Mouse (Mus musculus) CD4-positive, CD25-positive, alpha-beta regulatory T cell, adult 2 months (primary cell): Measurements from ENCODE around the gene Dpysl4.

Experiments used
- DNase-seq: peaks from one replicate; pipeline ENCODE4 v3.0.0-alpha.2; 2012; ENCODE audit warnings: low read depth, low spot score

Dpysl4 gene

DNA sequence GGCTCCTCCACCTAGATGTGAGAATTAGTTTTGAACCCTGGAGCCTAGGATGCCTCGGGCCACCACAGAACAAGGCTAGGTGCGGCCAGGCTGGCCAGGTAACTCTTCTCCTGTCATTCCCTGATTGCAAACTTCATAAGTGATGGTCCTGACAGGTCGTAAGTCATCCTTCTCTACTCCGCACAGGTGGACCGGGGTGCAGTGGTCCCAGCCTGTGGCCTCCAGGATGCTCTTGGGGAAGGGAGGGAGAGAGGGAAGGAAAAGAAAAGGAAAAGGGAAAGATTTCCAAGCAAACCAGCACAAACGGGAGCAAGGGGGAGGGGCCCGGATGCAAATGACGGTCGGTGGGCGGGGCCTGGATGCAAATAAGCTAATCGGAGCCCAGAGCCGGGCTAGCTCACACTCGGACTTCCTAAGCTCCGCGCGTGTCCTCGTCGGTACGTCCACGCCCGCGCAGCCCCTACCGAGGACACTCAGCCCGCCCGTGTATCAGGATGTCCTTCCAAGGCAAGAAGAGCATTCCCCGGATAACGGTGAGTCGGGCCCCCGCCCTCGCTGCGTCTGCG lies at the start of gene Dpysl4:
Gene Dpysl4 (plus strand): TSS at position 373 of the 566 bp plus-strand sequence.
- DNase-seq, result no peak

DNA sequence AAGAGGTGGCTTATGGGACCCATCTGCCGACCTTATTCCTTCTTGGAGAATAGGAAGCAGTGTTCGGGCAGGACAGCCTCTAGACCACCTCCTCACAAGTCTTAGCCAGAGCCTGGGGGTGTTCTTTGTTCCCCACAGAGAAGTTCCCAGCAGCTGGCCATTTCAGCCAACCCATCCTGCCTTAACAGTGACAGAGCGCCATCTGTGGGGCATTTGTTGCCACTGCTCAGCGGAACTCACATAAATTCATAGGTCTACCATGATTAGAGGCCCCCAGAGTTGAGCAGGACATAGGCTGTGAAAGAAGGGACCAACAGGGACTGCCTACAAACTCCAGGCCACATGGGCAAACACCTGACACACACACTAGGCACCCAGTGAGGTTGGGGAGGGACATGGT lies 22.4 kb upstream of the Dpysl4 start:
- no peak for DNase-seq

DNA sequence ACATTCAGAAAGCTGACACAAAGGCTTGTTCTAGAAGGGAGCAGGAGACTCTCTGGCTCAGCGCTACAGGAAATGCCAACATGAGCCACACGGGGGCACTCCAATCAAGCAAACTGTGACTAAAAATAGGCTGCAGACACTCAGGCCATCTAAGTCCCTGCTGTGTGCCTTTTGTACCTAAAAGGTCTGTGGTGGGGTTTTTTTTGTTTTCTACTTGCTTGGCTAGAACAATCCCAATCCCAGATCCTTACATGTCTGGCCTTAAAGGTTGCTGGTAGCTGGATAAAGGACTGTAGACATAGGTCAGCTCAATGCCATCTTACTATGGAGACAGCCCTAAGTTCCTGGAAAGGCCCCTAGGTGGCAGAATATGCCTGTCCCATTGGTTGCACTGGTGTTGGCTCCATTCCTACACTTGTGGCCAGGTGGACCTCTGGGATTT lies 17.6 kb upstream of the Dpysl4 start:
- peak; percentile 50 for DNase-seq

DNA sequence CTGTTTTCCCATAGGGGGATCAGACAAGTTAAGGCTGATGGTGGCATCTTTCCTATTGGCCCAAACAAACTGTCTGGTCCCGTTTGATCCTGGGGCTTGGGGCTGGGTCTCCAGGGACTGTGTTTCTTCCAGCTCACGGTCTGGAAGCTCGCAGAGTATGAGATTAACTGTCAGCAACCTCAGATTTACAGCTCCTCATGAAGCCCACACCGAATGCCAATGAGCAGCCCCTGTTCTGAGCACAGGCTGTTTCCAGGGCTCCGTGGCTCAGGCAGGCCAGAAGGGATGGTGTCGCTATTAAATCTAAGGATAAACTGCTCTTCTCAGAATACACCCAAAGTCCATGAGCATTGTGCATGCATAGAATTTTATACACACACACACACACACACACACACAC lies 11.6 kb upstream of the Dpysl4 start:
- no peak for DNase-seq

DNA sequence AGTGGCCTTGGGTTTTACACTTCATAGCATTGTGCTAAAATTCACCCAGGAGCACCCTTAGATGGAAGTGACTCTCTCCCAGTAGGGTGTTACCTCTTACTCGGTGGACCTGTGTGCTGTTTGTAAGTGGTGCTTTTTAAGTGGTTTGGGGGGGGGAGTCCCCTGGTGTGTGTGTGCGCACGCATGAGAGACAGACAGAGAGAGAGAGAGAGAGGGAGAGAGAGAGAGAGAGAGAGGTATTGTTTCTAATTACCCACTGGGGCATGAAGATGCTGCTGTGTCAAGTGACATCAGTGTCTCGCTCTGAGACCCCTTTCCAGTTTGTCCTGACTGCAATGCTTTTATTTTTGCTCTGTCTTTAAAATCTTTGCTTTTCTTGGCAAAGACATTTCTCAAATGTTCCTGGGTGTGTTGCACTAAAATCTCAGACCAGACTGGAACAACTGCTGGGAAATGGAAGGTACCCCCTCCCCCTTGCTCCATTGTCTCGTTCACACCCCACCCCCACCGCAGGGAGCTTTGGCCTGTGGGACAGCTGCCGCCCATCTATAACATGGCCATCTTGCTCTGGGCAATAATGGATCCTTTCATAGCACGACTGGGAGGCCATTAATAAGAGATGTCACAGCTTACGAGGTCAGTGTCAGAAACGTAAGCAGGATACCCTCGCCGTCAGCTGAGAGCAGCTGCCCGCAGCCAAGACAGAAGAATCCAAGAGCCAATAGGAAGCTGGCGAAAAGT lies 10.6 kb upstream of the Dpysl4 start:
- no peak for DNase-seq

DNA sequence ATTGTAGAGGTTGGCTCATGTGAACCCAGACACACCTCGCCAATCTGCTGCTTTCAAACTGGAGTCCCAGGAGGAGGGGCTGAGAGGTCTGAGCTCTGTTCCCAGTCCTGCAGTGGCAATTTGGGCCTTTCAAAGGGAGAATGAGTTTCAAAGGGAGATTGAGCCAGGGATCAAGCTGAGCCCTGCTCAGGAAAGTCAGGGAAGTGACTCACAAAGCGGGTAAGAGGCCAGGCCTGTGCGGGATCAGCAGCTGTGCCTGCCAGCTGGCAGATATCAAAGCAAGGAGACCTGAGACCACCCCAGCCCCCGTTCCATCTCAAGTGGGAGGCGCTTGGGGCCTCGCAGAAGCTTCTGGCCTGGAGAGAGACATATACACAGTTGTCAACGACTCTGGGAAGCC lies 8.5 kb upstream of the Dpysl4 start:
- DNase-seq, result no peak

DNA sequence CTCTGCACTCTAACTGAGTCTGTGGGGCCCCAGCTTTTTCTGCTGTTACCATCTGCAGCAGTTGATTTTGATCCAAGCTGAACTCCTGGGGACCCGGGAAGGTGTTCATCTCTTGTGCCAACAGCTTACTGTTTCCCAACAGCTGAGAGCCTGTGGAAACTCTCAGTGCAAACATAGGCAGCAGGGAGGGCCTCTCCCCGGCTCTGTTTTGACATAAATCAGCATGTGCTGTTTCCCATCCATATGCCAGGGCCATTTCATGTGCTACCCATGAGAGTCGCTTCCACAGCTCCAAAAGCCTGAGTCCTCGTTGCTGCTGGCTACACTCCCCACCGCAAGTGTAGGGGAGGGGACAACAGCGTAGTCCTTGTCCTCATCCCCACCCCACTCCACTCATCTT lies 7.6 kb upstream of the Dpysl4 start:
- DNase-seq, result no peak

DNA sequence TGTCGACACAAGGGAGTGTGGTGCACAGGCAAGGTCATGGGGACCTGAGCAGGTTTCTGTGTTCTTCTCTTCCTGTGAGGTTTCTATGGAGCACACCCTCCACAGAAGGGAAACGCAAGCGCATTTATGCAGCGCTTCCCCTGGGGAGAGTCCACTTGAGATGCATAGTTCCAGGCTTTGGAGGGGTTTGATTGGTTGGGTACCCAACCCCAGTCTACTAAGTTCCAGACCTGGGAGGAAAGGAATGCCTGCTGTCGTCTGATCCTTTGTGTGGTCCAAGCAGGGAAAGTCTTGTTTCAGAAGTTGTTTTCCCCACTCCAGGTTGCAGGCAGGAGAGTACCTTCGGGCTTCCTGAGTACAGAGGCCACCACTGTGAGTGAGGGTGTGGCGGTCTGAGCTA lies 6.7 kb upstream of the Dpysl4 start:
- DNase-seq, result no peak

DNA sequence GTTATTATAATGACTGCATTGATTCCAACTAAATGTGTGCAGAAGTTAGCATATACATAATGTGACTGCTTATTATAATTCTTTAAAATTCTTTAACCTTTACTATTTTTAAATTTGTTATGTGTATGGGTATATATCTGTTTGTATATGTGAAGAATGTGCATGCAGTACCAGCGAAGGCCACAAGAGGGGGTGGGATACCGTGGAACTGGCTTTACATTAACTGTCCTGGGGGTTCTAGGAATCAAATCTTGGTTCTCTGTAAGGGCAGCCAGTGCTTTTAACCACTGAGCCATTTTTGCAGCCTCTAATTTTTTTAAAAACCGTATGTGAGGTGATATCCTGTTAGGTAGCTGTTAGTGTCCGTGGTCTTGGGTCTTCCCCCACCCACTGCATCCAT lies 5.1 kb upstream of the Dpysl4 start:
- peak; percentile 5 for DNase-seq

DNA sequence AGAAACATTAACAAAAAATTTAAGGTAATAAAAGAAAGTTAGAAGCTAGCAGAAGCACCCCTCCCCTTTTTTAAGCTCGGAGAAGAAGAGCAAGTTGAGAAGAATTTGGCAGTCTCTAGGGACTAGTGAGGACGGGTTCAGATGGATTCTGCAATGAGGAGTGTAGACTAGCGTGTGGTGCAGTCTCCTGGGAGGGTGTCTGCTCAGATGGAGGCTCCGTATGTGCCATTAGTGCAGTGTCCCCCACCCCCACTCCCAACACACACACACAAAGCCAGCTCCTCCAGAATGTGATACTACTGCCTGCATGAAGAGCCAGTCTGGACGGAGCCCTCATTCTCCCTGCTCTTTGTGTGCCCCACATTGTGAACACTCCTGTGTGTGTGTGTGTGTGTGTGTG lies 4.6 kb upstream of the Dpysl4 start:
- DNase-seq, result no peak

DNA sequence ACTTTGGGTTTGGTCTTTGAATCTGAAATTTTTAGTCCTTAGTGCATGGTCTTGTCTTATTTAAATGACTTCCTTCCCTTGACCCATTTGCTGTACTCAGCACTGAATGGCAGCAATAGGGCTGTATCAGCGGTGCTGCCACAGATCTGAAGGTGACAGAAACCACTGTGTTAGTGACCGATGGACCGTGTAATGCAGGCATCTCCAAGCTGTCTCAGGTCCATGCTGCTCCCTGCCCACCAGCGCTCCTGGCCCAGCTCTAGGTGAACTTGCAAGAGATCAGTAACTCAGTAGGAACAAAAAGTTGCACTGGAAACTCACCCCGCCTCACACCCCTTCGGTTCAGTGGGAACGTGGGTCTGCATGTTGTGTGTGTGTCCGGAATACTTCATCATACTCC lies 3.5 kb upstream of the Dpysl4 start:
- DNase-seq, result no peak

DNA sequence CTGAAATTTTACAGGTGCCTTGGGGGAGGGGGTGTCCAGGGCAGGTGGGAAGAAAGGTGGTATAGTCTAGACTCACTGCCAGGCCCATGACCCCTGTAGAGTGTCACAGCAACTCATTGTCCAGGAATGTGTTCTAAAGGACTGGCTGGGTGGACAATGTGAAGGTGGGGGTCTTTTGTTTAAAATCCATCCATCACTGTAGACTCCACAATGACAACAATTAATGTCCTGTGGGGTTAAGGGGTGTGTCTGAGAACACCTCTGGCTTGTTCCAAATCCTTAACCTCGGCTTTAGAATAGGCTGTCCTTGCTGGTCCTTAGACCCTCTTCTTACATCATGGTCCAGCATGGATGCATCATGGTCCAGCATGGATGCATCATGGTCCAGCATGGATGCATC lies 1.5 kb upstream of the Dpysl4 start:
- DNase-seq, result no peak

DNA sequence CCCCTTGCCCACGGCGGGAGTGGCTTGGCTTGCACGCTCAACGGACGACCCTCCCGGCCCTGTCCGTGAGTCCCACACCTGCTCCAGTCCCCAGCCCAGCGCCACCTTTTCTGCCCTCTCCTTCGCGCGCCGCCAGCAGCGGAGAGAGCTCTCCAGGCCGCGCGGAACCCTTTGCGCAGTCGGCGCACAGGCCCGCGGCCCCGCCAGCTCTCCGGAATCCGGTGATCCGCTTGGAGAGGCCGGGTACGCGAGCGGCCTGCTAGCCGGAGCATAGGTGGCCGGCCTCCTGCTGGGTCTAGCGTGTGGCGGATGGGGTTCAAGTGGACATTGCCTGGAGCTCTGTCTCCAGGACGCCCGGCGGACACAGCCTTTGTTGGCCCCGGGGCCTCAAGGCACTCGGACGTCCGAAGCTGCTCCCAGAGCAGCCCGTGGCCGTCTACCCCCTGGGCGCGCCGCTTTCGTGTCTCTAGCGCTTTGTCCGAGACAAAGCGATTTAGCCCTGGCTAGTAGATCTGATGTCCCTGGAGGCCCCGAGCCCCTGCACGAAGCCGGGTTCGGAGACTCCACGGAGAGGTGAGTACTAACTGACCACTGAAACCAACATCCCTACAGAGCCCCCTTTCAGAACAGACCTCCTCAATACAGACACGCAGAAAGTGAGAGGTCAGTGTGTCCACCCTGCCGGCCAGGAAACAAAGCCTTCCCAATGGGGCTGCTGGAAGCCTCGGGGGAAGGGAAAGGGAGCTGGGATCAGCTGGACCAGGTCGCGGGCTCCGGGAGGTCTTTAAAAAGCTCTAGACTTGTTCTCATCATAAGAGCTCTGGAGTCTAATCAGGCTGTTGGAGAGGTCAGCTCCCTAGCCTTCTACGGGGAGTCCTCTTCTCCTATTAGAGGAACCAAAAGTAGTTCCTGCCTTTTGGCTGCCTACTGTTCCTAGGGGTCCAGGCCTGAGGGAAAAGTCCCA lies 676 bp downstream of the Dpysl4 start:
- no peak for DNase-seq

DNA sequence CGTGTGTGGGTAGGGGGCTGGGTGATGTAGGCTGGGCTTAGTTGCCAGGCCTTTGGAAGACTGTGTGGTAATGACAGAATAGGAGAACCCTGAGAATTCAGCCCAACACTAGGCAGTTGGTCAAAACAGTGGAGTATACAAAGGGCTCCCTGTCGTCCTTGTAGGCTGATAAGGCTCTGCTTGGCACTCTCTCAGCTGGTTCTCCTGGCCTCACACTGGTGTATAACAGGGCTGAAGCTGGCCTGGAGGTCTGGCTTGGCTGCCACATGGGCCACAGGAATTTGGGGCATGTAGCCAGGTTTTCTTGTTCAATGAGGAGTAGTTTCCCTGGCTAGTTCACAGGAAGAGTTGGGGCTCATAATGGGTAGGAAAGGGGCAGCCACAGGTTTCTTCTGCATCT lies 2.0 kb downstream of the Dpysl4 start:
- DNase-seq, result no peak

DNA sequence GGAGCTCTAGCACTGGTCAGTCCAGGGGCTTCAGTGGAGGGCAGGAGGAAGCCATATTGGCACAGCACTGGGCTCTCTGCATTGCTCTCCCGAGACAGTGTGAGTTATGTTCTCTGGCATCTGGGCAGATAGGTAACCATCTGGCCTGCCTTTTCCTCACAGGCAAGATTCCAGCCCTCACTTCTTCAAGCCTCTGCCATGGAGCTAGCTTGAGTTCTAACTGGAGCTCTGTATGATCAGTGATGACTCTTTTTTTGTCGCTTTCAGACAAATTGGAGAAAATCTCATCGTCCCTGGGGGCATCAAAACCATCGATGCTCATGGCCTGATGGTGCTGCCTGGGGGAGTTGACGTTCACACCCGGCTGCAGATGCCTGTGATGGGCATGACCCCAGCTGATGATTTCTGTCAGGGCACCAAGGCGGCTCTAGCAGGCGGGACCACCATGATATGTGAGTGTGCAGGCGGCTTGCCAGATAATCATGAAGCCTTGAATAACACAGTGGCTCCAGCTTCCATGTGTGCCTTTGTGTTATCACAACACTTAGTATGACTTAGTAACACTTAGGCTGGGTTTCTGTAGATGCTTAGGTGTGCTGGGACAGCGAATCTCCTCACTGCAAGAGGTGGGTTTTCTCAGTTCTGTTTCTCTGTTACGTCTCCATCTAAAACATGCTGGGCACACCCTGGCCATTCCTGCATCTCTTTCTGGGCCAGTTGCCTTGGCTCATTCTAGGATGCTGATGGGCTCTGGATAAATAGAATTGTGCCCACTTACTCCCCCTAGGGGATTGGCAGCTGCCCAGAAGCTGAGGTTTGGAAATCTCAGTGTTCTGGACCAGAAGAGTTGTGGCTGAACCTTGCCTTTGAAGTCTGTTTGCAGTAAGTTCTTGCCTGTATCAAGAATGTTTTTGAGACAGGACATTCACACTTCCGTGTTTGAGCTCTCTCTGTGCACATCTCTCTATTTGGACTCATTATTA lies 4.4 kb downstream of the Dpysl4 start:
- no peak for DNase-seq

DNA sequence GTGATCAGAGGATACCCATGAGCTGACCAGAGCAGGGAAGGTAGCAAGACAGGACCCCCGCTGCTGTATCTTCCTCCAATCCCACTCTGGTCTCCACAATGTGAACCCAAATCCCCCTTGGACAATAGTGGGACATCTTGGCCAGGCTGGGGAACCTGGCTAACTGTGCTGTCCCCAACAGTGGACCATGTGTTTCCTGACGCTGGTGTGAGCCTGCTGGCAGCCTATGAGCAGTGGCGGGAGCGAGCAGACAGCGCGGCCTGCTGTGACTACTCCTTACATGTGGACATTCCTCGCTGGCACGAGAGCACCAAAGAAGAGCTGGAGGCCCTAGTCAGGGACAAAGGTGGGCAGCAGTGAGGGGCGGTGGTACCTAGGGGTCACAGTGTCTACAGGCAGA lies 5.9 kb downstream of the Dpysl4 start:
- DNase-seq, result no peak

DNA sequence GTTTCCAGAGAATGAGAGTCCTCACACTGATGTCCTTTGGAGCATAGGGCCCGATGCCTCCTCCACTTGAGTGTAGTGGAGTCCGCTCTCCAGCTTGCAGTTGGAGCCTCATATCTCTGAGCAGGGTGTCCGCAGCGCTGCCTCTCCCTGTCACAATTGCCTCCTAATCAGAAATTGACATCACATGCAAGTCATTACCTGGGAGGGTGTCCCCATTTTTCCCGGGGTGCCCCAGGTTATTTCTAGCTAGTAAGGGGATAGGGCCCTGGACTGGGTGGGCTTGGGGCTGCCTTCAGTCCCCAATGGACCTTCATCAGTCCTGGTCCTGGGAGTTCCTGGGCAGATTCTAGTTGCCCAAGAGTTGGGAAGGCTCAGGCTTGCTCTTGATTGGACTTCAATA lies 6.9 kb downstream of the Dpysl4 start:
- DNase-seq, result no peak

DNA sequence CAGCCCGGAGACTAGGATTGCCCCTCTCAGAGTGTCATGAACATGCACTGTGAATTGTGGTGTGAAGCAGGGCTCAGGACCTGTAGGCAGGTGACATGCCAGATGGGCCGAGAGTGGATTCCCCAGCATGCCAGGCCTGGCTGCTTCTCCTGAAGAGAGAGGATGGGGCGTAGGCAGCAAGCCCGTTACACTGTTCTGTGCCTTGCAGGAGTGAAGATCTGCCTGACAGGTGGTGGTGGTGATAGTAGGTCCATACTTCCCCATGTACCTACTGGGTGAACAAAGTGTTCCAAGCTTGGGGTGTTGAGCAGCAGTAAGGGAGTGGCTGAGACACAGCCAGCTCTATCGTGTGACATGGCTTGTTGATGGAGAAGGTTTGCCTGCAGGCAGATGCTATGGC lies 7.3 kb downstream of the Dpysl4 start:
- no peak for DNase-seq

DNA sequence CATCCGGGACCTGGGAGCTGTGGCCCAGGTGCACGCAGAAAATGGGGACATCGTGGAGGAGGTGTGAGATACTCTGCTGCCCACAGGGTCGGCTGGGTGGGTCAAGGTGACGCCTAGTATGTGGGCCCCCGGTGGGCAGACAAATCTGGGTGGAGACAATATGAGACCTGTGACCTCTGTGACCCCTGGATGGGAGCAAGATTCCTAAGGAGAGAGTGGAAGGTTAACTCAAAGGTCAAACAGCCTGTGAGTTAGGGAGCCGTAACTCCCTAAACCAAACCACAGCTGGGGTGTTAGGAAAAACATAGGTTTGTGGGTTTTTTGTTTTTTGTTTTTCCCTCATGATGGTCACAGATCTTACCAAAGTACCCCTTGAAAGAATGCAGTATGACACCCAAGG lies 8.0 kb downstream of the Dpysl4 start:
- no peak for DNase-seq

DNA sequence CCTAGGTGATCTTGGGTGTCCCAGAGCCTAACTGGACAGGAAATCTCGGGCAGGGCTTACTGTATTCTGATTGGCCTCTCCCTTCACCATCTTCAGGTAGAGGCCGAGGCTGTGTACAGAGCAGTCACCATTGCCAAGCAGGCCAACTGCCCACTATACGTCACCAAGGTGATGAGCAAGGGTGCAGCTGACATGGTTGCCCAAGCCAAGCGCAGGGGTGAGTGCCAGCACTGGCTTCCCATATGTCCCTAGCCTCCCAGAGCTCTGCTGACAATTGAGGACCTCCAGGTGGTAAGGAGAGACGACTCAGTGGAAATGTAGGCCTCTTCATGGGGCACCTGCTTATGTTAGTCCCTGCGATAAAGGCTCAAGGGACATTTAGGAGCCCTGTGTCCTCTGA lies 9.0 kb downstream of the Dpysl4 start:
- no peak for DNase-seq

DNA sequence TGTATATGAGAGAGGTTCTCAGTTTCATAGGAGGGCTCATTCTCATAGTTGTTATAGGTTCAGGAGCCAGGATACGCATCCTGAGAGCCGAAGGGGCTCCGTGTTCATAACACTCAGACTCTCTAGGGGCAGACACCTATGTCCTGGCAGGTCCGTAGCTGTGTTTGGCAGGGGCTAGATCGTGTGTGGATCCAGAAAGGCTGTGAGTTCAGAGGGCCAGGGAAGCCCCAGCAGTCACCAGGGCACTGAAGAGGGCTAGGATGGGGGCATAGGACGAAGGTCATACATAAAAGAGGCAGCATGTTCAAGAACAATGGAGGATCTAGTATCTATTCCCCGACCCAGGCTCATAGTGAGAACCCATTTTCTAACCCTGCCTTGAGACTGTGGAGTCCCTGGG lies 9.5 kb downstream of the Dpysl4 start:
- no peak for DNase-seq
